Mouse (Mus musculus): ENCODE data around the gene Mbtps2. TPM values are rescaled to one million over a fixed set of nuclear protein-coding genes. Genes with fewer than 3 reads are reported as not detected.

The Mbtps2 gene
- total and polyA plus RNA-seq, 3 experiments: 9.0 to 16.0 (median 12.5) TPM

DNA sequence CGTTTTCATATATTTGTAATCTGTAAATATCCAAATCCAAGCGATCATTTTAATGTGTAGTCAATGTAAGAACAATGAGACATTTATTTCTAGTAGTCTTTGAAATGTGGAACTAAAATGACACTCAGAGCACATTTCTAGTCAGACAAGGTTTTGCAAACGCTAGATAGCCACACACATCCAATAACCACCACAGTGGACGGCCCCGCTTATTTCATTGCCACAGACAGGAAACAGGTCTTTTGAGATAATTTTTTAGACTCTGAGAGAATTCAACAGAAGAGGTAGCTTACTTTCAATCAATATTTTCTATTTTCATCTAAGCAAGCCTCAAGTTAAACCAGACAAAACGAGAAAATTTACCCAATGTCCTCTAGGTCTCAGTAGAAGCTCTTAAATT, 2.6 kb downstream of the Mbtps2 start:
- WGBS: 58% methylated on average over 6 of the region's 6 CpGs
- Histone ChIP-seq H3K4me3 (no peak overlapping the region), H3K36me3 (ENCODE audit: control insufficient read depth, insufficient read depth, low read length) (no peaks in the 10 kb centered on the region), H3K27me3 (ENCODE audit: control insufficient read depth, insufficient read depth, low read length) (no peaks in the 10 kb centered on the region), H3K27ac (no peak overlapping the region), H3K9ac (ENCODE audit: low read depth, low read length) (no peak overlapping the region), H3K4me1 (ENCODE audit: control insufficient read depth, insufficient read depth, low read length) (peaks cover 3% of the 10 kb centered on the region), H3K79me2 (replicated peaks; ENCODE audit: control insufficient read depth, insufficient read depth, low read length) (no peaks in the 10 kb centered on the region)
- no peak for DNase-seq
- TF ChIP-seq POLR2A (IDR thresholded peaks at IDR 0.05; ENCODE audit: insufficient read depth, low read depth, low read length): no peak
- TF ChIP-seq CTCF (IDR thresholded peaks at IDR 0.05): no peak
- TF ChIP-seq EP300 (IDR thresholded peaks at IDR 0.05; ENCODE audit: insufficient read depth, low read depth, low read length): no peak
- intact Hi-C loops (cut with DNase I): loop anchor here (5.0 kb wide), 1 partner anchor 34 kb away; no protein-coding TSS in a partner anchor

- H3K27me3 ChIP-seq (ENCODE audit: control insufficient read depth, insufficient read depth, low read length): no peaks in the 10 kb centered on the region
- H3K36me3 ChIP-seq (ENCODE audit: control insufficient read depth, insufficient read depth, low read length): no peaks in the 10 kb centered on the region
- no peak overlapping the region for H3K4me3 ChIP-seq
- peaks cover 3% of the 10 kb centered on the region for H3K4me1 ChIP-seq (ENCODE audit: control insufficient read depth, insufficient read depth, low read length)
- intact Hi-C loops (cut with DNase I): loop anchor here (5.0 kb wide), 1 partner anchor 32 kb away; no protein-coding TSS in a partner anchor
- no peak for TF ChIP-seq EP300 (IDR thresholded peaks at IDR 0.05; ENCODE audit: insufficient read depth, low read depth, low read length)
- TF ChIP-seq POLR2A (IDR thresholded peaks at IDR 0.05; ENCODE audit: insufficient read depth, low read depth, low read length): no peak
- TF ChIP-seq CTCF (IDR thresholded peaks at IDR 0.05): no peak
- 75% methylated on average over 2 of the region's 2 CpGs for WGBS
- H3K27ac ChIP-seq: no peak overlapping the region
- no peak overlapping the region for H3K9ac ChIP-seq (ENCODE audit: low read depth, low read length)
- no peak for DNase-seq
- no peaks in the 10 kb centered on the region for H3K79me2 ChIP-seq (replicated peaks; ENCODE audit: control insufficient read depth, insufficient read depth, low read length)
These were observed 3.9 kb downstream of the Mbtps2 start for GRCm38 (mm10) chrX:157594606-157595005.

DNA sequence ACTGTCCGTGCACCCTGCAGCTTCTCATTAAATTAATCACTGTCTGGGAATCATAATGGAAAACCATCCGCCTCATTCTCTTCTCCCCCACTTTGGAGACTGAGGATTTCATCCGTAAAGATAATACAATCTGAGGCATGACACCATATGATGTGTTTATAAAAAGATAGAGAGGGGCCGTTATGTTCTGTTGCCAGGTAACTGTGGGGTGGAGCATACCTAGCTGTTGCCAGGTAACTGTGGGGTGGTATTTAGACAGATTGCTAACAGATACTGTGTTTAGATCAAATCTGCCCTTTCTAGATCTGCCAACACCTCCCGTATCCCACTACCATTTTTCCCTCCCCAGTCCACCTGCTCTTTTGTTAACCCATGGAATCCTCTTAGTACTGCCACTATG, 11.5 kb downstream of the Mbtps2 start:
- no peak overlapping the region for H3K27ac ChIP-seq

GRCm38 (mm10) chrX:157586397-157586796, 12.1 kb downstream of the Mbtps2 start:
- Histone ChIP-seq H3K4me3 (no peak overlapping the region), H3K4me1 (ENCODE audit: control insufficient read depth, insufficient read depth, low read length) (no peaks in the 10 kb centered on the region; the same call in none of the 2 replicates), H3K27me3 (ENCODE audit: control insufficient read depth, insufficient read depth, low read length) (no peaks in the 10 kb centered on the region), H3K9ac (ENCODE audit: low read depth, low read length) (no peak overlapping the region), H3K27ac (no peak overlapping the region), H3K36me3 (ENCODE audit: control insufficient read depth, insufficient read depth, low read length) (no peaks in the 10 kb centered on the region), H3K79me2 (replicated peaks; ENCODE audit: control insufficient read depth, insufficient read depth, low read length) (no peaks in the 10 kb centered on the region)
- intact Hi-C loops (cut with DNase I): no loop called here
- TF ChIP-seq POLR2A (IDR thresholded peaks at IDR 0.05; ENCODE audit: insufficient read depth, low read depth, low read length) (no peak), EP300 (IDR thresholded peaks at IDR 0.05; ENCODE audit: insufficient read depth, low read depth, low read length) (no peak), CTCF (IDR thresholded peaks at IDR 0.05) (no peak)
- DNase-seq: no peak

More for the DNA sequence above, 11.5 kb downstream of the Mbtps2 start:
- Histone ChIP-seq H3K4me1 (ENCODE audit: control insufficient read depth, insufficient read depth, low read length) (no peaks in the 10 kb centered on the region; the same call in 1 of the 2 replicates), H3K36me3 (ENCODE audit: control insufficient read depth, insufficient read depth, low read length) (no peaks in the 10 kb centered on the region), H3K27me3 (ENCODE audit: control insufficient read depth, insufficient read depth, low read length) (no peaks in the 10 kb centered on the region), H3K4me3 (no peak overlapping the region), H3K79me2 (replicated peaks; ENCODE audit: control insufficient read depth, insufficient read depth, low read length) (no peaks in the 10 kb centered on the region), H3K9ac (ENCODE audit: low read depth, low read length) (no peak overlapping the region)
- no peak for DNase-seq
- intact Hi-C loops (cut with DNase I): no loop called here
- TF ChIP-seq POLR2A (IDR thresholded peaks at IDR 0.05; ENCODE audit: insufficient read depth, low read depth, low read length) (no peak), CTCF (IDR thresholded peaks at IDR 0.05) (no peak), EP300 (IDR thresholded peaks at IDR 0.05; ENCODE audit: insufficient read depth, low read depth, low read length) (no peak)
- 80% methylated on average over 5 of the region's 5 CpGs for WGBS

- no peaks in the 10 kb centered on the region for H3K79me2 ChIP-seq (replicated peaks; ENCODE audit: control insufficient read depth, insufficient read depth, low read length)
- H3K9ac ChIP-seq (ENCODE audit: low read depth, low read length): no peak overlapping the region
- H3K4me3 ChIP-seq: no peak overlapping the region
- TF ChIP-seq CTCF (IDR thresholded peaks at IDR 0.05) (no peak), EP300 (IDR thresholded peaks at IDR 0.05; ENCODE audit: insufficient read depth, low read depth, low read length) (no peak), POLR2A (IDR thresholded peaks at IDR 0.05; ENCODE audit: insufficient read depth, low read depth, low read length) (no peak)
- no peaks in the 10 kb centered on the region for H3K27me3 ChIP-seq (ENCODE audit: control insufficient read depth, insufficient read depth, low read length)
- H3K4me1 ChIP-seq (ENCODE audit: control insufficient read depth, insufficient read depth, low read length): no peaks in the 10 kb centered on the region; the same call in none of the 2 replicates
- 80% methylated on average over 6 of the region's 6 CpGs for WGBS
- H3K36me3 ChIP-seq (ENCODE audit: control insufficient read depth, insufficient read depth, low read length): no peaks in the 10 kb centered on the region
- DNase-seq: no peak
- no peak overlapping the region for H3K27ac ChIP-seq
- intact Hi-C loops (cut with DNase I): no loop called here
These were observed 19.4 kb downstream of the Mbtps2 start for GRCm38 (mm10) chrX:157579108-157579614.

GRCm38 (mm10) chrX:157574683-157575082, 23.8 kb downstream of the Mbtps2 start:
- TF ChIP-seq CTCF (IDR thresholded peaks at IDR 0.05) (no peak), POLR2A (IDR thresholded peaks at IDR 0.05; ENCODE audit: insufficient read depth, low read depth, low read length) (no peak), EP300 (IDR thresholded peaks at IDR 0.05; ENCODE audit: insufficient read depth, low read depth, low read length) (no peak)
- Histone ChIP-seq H3K4me3 (no peak overlapping the region), H3K27ac (no peak overlapping the region), H3K79me2 (replicated peaks; ENCODE audit: control insufficient read depth, insufficient read depth, low read length) (no peaks in the 10 kb centered on the region), H3K4me1 (ENCODE audit: control insufficient read depth, insufficient read depth, low read length) (no peaks in the 10 kb centered on the region), H3K36me3 (ENCODE audit: control insufficient read depth, insufficient read depth, low read length) (no peaks in the 10 kb centered on the region), H3K9ac (ENCODE audit: low read depth, low read length) (no peak overlapping the region), H3K27me3 (ENCODE audit: control insufficient read depth, insufficient read depth, low read length) (no peaks in the 10 kb centered on the region)
- 55% methylated on average over 2 of the region's 2 CpGs for WGBS
- no peak for DNase-seq
- intact Hi-C loops (cut with DNase I): no loop called here
